Mouse (Mus musculus): ENCODE data around the gene Acvr1b. TPM values are rescaled to one million over a fixed set of nuclear protein-coding genes. Genes with fewer than 3 reads are reported as not detected.

Acvr1b gene
- polyA plus RNA-seq, 1 experiment from 2014 or later = 5.4 TPM

- no peak for DNase-seq (ENCODE audit: low spot score)
- Histone ChIP-seq H3K27ac (replicated peaks) (no peak overlapping the region), H3K4me1 (peaks cover 59% of the 10 kb centered on the region), H3K27me3 (ENCODE audit: low read depth, poor library complexity, severe bottlenecking) (peaks cover 74% of the 10 kb centered on the region), H3K9me3 (replicated peaks) (no peaks in the 10 kb centered on the region), H3K36me3 (no peaks in the 10 kb centered on the region), H3K4me3 (no peak overlapping the region)
- 90% methylated on average over 3 of the region's 3 CpGs for WGBS
Measured at GRCm38 (mm10) chr15:101138675-101139074, 35.2 kb upstream of the Acvr1b start.

DNA sequence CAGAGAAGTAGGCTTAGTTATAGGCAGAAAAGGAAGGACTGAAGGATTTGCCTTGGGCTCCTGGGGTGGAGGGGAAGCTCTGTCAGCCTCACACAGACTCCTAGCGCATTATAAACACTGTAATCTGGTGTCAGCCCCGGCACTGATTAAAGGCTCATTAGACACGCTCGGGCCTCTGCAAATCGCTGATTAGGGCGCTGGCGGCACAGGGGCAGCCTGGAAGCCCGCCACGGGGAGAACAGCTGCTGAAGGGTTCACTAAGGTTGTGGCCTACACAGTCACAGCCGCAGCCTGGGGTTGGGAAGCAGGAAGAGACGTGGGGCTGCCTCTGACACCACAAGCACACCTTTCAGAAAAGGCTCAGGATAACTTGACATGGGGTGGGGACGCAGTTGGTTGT lies 34.0 kb upstream of the Acvr1b start:
- no peaks in the 10 kb centered on the region for H3K9me3 ChIP-seq (replicated peaks)
- peaks cover 54% of the 10 kb centered on the region for H3K4me1 ChIP-seq
- H3K27me3 ChIP-seq (ENCODE audit: low read depth, poor library complexity, severe bottlenecking) = peaks cover 74% of the 10 kb centered on the region
- H3K4me3 ChIP-seq = no peak overlapping the region
- 0 out of 2 replicates have a peak overlapping the region, but pooled peaks have one; percentile 35 for H3K27ac ChIP-seq (replicated peaks)
- DNase-seq (ENCODE audit: low spot score) = no peak
- 17% methylated on average over 12 of the region's 12 CpGs for WGBS
- no peaks in the 10 kb centered on the region for H3K36me3 ChIP-seq

- WGBS = 52% methylated on average over 6 of the region's 6 CpGs
- H3K4me1 ChIP-seq = peaks cover 54% of the 10 kb centered on the region
- no peaks in the 10 kb centered on the region for H3K36me3 ChIP-seq
- no peaks in the 10 kb centered on the region for H3K9me3 ChIP-seq (replicated peaks)
- no peak for DNase-seq (ENCODE audit: low spot score)
- H3K4me3 ChIP-seq = no peak overlapping the region
- H3K27me3 ChIP-seq (ENCODE audit: low read depth, poor library complexity, severe bottlenecking) = peaks cover 67% of the 10 kb centered on the region
- no peak overlapping the region for H3K27ac ChIP-seq (replicated peaks)
Measured at GRCm38 (mm10) chr15:101140587-101140986, 33.3 kb upstream of the Acvr1b start.

DNA sequence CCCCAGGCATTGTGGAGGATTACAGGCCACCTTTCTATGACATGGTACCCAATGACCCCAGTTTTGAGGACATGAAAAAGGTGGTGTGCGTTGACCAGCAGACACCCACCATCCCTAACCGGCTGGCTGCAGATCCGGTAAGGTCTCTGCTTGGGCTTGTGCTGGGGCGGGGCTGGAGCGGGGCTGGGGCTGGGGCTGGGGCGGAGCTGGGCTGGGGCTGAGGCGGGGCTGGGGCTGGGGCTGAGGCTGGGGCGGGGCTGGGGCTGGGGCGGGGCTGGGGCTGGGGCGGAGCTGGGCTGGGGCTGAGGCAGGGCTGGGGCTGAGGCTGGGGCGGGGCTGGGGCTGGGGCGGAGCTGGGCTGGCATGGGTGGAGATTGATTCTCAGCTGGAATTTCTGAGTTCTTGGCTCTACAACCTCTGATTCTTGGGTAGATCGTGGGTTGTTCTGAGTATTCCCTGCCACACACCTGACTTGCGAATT lies 32.8 kb upstream of the Acvr1b start:
- Histone ChIP-seq H3K27ac (replicated peaks) (no peak overlapping the region), H3K9me3 (replicated peaks) (no peaks in the 10 kb centered on the region), H3K4me3 (peak overlapping the region; percentile 9; the same call in 1 of the 2 replicates), H3K27me3 (ENCODE audit: low read depth, poor library complexity, severe bottlenecking) (peaks cover 64% of the 10 kb centered on the region), H3K4me1 (peaks cover 58% of the 10 kb centered on the region), H3K36me3 (no peaks in the 10 kb centered on the region)
- DNase-seq (ENCODE audit: low spot score) = peak; percentile 81
- WGBS = 6% methylated on average over 8 of the region's 14 CpGs

DNA sequence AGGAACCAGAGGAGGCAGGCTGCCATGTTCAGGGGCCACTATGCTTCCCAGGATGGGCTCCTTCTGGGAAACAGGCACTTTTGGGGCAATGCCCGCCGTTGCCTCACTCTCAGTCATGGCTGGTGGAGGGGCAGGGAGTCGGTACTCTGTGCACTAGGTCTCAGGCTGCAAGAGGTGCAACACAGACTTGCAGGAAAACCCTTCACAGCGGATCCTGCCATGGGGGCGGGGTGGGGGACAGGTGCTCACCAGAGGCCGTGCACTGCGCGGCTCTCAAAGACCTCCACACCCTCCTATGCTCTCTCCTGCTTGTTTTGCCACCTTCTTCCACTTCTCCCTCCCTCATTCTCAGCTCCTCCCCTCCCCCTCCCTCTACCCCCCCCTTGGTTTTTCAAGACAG lies 31.2 kb upstream of the Acvr1b start:
- Histone ChIP-seq H3K4me1 (peaks cover 63% of the 10 kb centered on the region), H3K27ac (replicated peaks) (no peak overlapping the region), H3K36me3 (no peaks in the 10 kb centered on the region), H3K4me3 (no peak overlapping the region), H3K9me3 (replicated peaks) (no peaks in the 10 kb centered on the region), H3K27me3 (ENCODE audit: low read depth, poor library complexity, severe bottlenecking) (peaks cover 66% of the 10 kb centered on the region)
- DNase-seq (ENCODE audit: low spot score) = no peak
- 45% methylated on average over 8 of the region's 8 CpGs for WGBS

GRCm38 (mm10) chr15:101143494-101143893 lies 30.4 kb upstream of the Acvr1b start:
- H3K27me3 ChIP-seq (ENCODE audit: low read depth, poor library complexity, severe bottlenecking) = peaks cover 62% of the 10 kb centered on the region
- no peak for DNase-seq (ENCODE audit: low spot score)
- 21% methylated on average over 8 of the region's 8 CpGs for WGBS
- H3K27ac ChIP-seq (replicated peaks) = no peak overlapping the region
- H3K4me3 ChIP-seq = no peak overlapping the region
- no peaks in the 10 kb centered on the region for H3K36me3 ChIP-seq
- H3K9me3 ChIP-seq (replicated peaks) = no peaks in the 10 kb centered on the region
- peaks cover 69% of the 10 kb centered on the region for H3K4me1 ChIP-seq

GRCm38 (mm10) chr15:101144176-101144575 lies 29.7 kb upstream of the Acvr1b start:
- Histone ChIP-seq H3K27me3 (ENCODE audit: low read depth, poor library complexity, severe bottlenecking) (peaks cover 55% of the 10 kb centered on the region), H3K9me3 (replicated peaks) (no peaks in the 10 kb centered on the region), H3K4me1 (peaks cover 67% of the 10 kb centered on the region), H3K4me3 (no peak overlapping the region), H3K27ac (replicated peaks) (no peak overlapping the region), H3K36me3 (no peaks in the 10 kb centered on the region)
- 81% methylated on average over 5 of the region's 5 CpGs for WGBS
- DNase-seq (ENCODE audit: low spot score) = no peak

DNA sequence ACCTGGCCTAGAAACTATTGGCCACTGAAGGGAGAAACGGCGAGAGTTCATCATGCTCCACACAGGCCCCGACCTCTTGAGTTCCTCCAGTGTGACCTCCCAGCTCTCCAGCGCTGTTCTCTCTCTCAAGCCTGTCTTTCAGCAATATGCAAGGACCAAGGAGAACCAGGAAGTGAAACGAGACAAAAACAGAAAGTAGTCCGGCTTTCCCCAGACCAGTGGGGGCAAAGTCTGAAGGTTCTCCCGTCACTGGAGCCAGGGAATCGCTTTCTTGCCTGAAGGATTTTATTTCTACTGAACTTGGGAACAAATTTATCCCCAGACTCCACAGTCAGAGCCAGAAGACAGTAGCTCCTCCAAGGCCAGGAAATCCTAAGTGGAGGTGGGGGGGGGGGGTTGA lies 29.1 kb upstream of the Acvr1b start:
- WGBS = 86% methylated on average over 8 of the region's 8 CpGs
- DNase-seq (ENCODE audit: low spot score) = no peak
- Histone ChIP-seq H3K4me3 (no peak overlapping the region), H3K27me3 (ENCODE audit: low read depth, poor library complexity, severe bottlenecking) (peaks cover 49% of the 10 kb centered on the region), H3K4me1 (peaks cover 60% of the 10 kb centered on the region), H3K27ac (replicated peaks) (no peak overlapping the region), H3K36me3 (no peaks in the 10 kb centered on the region), H3K9me3 (replicated peaks) (no peaks in the 10 kb centered on the region)

DNA sequence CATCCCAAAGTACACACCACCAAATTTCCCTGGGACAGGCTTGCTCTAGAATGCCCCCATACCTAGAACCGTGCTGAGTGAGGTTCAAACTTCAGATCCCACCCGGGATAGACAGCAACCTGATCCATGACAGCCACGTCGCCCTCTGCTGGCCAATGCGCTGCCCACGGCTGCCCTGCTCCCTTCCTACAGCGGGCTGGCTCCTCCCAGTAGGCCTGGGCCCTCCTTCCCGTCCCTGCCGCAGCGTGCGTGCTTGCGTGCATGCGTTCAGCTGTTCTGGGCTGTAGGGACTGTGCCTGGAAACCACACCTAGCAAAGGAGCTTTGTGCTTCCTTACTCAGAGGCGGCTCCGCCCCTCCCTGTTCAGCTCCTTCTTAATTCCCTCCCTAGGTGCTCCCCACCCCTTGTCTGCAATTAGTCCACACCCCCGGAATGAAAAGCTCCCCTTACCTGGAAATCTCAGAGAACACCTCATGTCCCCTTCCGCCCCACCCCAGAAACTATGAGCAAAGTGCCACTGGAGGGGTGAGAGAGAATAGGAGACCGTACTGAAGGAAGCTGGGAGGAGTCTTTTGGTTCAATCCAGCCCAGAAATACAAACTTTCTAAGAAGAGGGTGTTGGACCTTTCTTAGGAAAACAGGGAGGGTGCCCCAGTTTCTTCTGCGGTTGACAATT lies 28.3 kb upstream of the Acvr1b start:
- peak overlapping the region; percentile 79 for H3K27ac ChIP-seq (replicated peaks)
- peak overlapping the region; percentile 35 for H3K4me3 ChIP-seq
- peaks cover 53% of the 10 kb centered on the region for H3K4me1 ChIP-seq
- WGBS = 11% methylated on average over 19 of the region's 19 CpGs
- peaks cover 42% of the 10 kb centered on the region for H3K27me3 ChIP-seq (ENCODE audit: low read depth, poor library complexity, severe bottlenecking)
- no peaks in the 10 kb centered on the region for H3K36me3 ChIP-seq
- DNase-seq (ENCODE audit: low spot score) = peak; percentile 95
- no peaks in the 10 kb centered on the region for H3K9me3 ChIP-seq (replicated peaks)

GRCm38 (mm10) chr15:101146100-101146965 lies 27.5 kb upstream of the Acvr1b start:
- no peak overlapping the region; the same call in 1 of the 2 replicates for H3K4me3 ChIP-seq
- H3K36me3 ChIP-seq = no peaks in the 10 kb centered on the region
- peaks cover 39% of the 10 kb centered on the region for H3K27me3 ChIP-seq (ENCODE audit: low read depth, poor library complexity, severe bottlenecking)
- no peaks in the 10 kb centered on the region for H3K9me3 ChIP-seq (replicated peaks)
- DNase-seq (ENCODE audit: low spot score) = no peak
- WGBS = 63% methylated on average over 15 of the region's 15 CpGs
- peaks cover 49% of the 10 kb centered on the region for H3K4me1 ChIP-seq
- peak overlapping the region; percentile 79 for H3K27ac ChIP-seq (replicated peaks)

GRCm38 (mm10) chr15:101147115-101147909 lies 26.6 kb upstream of the Acvr1b start:
- WGBS = 84% methylated on average over 16 of the region's 16 CpGs
- Histone ChIP-seq H3K36me3 (no peaks in the 10 kb centered on the region), H3K27me3 (ENCODE audit: low read depth, poor library complexity, severe bottlenecking) (peaks cover 37% of the 10 kb centered on the region), H3K9me3 (replicated peaks) (no peaks in the 10 kb centered on the region), H3K4me3 (no peak overlapping the region), H3K27ac (replicated peaks) (no peak overlapping the region), H3K4me1 (peaks cover 47% of the 10 kb centered on the region)
- DNase-seq (ENCODE audit: low spot score) = no peak

DNA sequence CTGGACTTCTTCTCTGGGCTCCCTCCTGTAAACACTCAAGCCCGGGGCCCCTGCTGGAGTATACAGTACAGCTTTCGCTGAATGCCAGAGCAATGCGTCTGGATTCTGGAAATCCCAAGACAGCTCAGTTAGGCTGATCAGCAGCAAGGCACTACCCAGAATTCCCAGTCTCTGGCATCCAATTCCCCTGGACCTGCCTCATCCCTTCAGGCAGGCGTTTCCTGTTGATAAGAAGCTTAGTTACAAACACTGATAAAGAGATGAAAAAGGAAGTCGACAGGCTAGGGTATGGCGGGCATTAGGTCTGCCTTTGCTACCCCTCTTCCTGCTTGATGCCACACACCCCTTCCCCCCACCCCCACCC lies 26.0 kb upstream of the Acvr1b start:
- peaks cover 42% of the 10 kb centered on the region for H3K4me1 ChIP-seq
- 60% methylated on average over 6 of the region's 6 CpGs for WGBS
- no peak overlapping the region for H3K4me3 ChIP-seq
- no peaks in the 10 kb centered on the region for H3K36me3 ChIP-seq
- no peaks in the 10 kb centered on the region for H3K9me3 ChIP-seq (replicated peaks)
- no peak for DNase-seq (ENCODE audit: low spot score)
- peaks cover 31% of the 10 kb centered on the region for H3K27me3 ChIP-seq (ENCODE audit: low read depth, poor library complexity, severe bottlenecking)
- no peak overlapping the region for H3K27ac ChIP-seq (replicated peaks)

Data from midbrain, embryonic 10.5 days (tissue).